Mouse (Mus musculus): ENCODE measurements at regions not wholly inside any gene's neighbourhood (a gene's known extent, or its start where the extent isn't known, plus 50 kb on each side); places are given as distances from the start of the nearest gene placed in this dataset.

DNA sequence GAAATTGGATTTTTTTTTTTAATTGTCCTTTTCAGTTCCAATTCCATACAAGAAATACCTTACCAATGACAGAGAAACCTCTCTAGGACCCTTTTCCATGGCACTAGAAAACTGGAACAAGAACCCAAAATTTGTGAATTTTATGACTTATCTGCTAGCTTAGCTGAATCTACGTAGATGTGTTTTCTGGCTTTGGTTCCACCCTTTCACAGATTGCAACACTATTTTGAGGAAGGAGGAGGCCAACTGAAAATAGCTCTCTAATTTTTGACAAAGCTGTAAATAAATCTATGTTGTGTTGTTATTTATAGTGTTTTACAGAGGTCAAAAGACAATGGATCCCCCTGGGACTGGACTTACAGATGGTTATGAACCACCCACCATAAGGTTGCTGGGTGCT lies 130.6 kb upstream of the Rapgef5 start:
- DNase-seq (ENCODE audit: low spot score) (no peak), ATAC-seq (replicated peaks; ENCODE audit: low FRiP score, low read depth) (no peak)
- TF ChIP-seq CTCF (IDR thresholded peaks at IDR 0.05; ENCODE audit: low read depth), result no peak
- WGBS, result 90% methylated on average over 1 of the region's 1 CpGs
- Histone ChIP-seq H3K9ac (ENCODE audit: low read depth, low read length) (no peak overlapping the region), H3K36me3 (ENCODE audit: insufficient read depth, low read length) (no peaks in the 10 kb centered on the region), H3K9me3 (replicated peaks; ENCODE audit: low read length) (no peaks in the 10 kb centered on the region), H3K4me1 (replicated peaks; ENCODE audit: insufficient read depth, low read length) (no peaks in the 10 kb centered on the region), H3K4me3 (replicated peaks; ENCODE audit: low read depth, low read length) (no peak overlapping the region), H3K27ac (no peak overlapping the region), H3K4me2 (ENCODE audit: low read length) (no peak overlapping the region), H3K27me3 (ENCODE audit: insufficient read depth, low read length) (no peaks in the 10 kb centered on the region)

DNA sequence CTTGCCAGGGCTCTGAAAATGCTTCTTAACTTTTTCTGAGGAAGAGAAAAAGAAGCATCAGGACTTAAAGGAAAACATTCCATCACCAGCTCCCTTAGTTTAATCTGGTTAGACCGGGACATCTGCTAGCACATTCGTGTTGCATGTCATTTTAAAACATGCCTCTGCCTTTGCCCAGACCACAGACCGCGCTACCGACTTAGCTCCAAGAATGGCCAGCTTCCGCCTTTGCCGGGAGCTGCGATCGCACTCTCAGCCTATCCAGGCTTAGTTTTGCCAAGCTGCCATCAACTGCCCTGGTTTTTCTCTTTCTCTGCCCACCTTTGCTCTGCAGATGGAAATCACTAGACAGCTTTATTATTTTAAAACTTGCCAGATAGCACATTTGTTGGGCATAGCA lies 129.3 kb upstream of the Rapgef5 start:
- no peak for ATAC-seq (replicated peaks; ENCODE audit: low FRiP score, low read depth)
- Histone ChIP-seq H3K4me3 (replicated peaks; ENCODE audit: low read depth, low read length) (no peak overlapping the region), H3K9me3 (replicated peaks; ENCODE audit: low read length) (no peaks in the 10 kb centered on the region), H3K36me3 (ENCODE audit: insufficient read depth, low read length) (no peaks in the 10 kb centered on the region), H3K27ac (no peak overlapping the region), H3K4me1 (replicated peaks; ENCODE audit: insufficient read depth, low read length) (no peaks in the 10 kb centered on the region), H3K27me3 (ENCODE audit: insufficient read depth, low read length) (no peaks in the 10 kb centered on the region), H3K9ac (ENCODE audit: low read depth, low read length) (no peak overlapping the region), H3K4me2 (ENCODE audit: low read length) (no peak overlapping the region)
- no peak for TF ChIP-seq CTCF (IDR thresholded peaks at IDR 0.05; ENCODE audit: low read depth)
- 83% methylated on average over 9 of the region's 9 CpGs for WGBS
- no peak for DNase-seq (ENCODE audit: low spot score)

DNA sequence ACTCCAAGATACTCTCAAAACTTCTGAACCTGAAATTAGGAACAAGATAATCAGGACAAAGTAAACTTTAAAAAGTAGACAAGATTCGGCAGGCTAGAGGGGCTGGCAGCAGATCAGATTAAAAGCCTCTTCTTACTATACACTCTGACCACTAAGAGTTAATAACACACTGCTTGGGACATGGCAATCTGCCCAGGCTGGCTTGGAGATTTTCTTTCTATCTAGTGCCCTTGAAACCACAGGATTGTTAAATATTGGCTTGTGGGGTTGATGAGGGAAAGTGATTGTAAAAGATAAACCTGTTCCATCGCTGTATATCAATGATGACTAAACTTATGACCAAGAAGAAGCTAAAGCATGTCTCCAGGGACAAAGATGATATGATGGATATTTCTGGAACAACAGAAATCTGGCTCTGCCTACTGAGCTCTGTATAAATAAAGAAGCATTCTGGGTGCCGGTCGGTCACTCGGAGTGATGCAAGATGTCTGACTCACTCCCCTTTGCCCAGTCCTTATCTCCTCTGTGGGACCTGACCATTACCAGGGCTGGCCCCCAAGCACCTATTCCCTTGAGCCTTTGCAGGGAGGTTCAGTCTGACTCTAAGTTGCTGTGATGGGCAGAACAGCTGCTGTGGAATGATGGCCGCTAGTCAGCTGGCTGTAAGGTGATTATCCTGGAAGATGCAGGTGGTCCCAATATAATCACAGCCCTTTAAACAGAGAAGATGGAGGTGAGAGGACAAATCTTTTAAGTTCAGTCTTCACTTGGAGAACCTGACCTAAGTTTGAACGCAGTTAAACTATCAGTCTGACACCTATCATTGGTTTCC lies 126.5 kb upstream of the Rapgef5 start:
- DNase-seq (ENCODE audit: low spot score) (no peak), ATAC-seq (replicated peaks; ENCODE audit: low FRiP score, low read depth) (no peak)
- WGBS, result 68% methylated on average over 7 of the region's 7 CpGs
- no peak overlapping the region for H3K9ac ChIP-seq (ENCODE audit: low read depth, low read length)
- H3K4me1 ChIP-seq (replicated peaks; ENCODE audit: insufficient read depth, low read length), result no peaks in the 10 kb centered on the region
- H3K4me2 ChIP-seq (ENCODE audit: low read length), result no peak overlapping the region
- no peak overlapping the region for H3K27ac ChIP-seq
- H3K27me3 ChIP-seq (ENCODE audit: insufficient read depth, low read length), result no peaks in the 10 kb centered on the region
- TF ChIP-seq CTCF (IDR thresholded peaks at IDR 0.05; ENCODE audit: low read depth), result no peak
- H3K9me3 ChIP-seq (replicated peaks; ENCODE audit: low read length), result no peaks in the 10 kb centered on the region
- no peak overlapping the region for H3K4me3 ChIP-seq (replicated peaks; ENCODE audit: low read depth, low read length)
- no peaks in the 10 kb centered on the region for H3K36me3 ChIP-seq (ENCODE audit: insufficient read depth, low read length)

DNA sequence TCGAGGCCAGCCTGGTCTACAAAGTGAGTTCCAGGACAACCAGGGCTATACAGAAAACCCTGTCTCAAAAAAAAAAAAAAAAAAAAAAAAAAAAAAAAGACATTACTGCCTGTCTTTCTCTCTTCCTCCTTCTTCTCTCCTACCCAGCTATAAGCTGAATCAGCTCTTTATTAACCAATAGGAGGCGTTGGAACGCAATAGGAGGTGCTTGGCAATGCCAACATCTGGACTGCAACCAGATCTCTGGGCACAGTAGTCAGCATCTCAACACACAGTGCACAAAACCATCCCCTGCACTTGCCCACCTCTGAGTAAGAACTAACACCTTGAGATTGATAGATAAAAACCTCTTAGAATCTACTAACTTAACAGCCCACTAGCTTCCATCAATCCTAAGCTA lies 118.8 kb upstream of the Rapgef5 start:
- Histone ChIP-seq H3K9me3 (replicated peaks; ENCODE audit: low read length) (no peaks in the 10 kb centered on the region), H3K4me1 (replicated peaks; ENCODE audit: insufficient read depth, low read length) (no peaks in the 10 kb centered on the region), H3K9ac (ENCODE audit: low read depth, low read length) (no peak overlapping the region), H3K36me3 (ENCODE audit: insufficient read depth, low read length) (no peaks in the 10 kb centered on the region), H3K4me3 (replicated peaks; ENCODE audit: low read depth, low read length) (no peak overlapping the region), H3K4me2 (ENCODE audit: low read length) (no peak overlapping the region), H3K27ac (no peak overlapping the region), H3K27me3 (ENCODE audit: insufficient read depth, low read length) (no peaks in the 10 kb centered on the region)
- DNase-seq (ENCODE audit: low spot score) (no peak), ATAC-seq (replicated peaks; ENCODE audit: low FRiP score, low read depth) (no peak)
- 84% methylated on average over 3 of the region's 3 CpGs for WGBS
- TF ChIP-seq CTCF (IDR thresholded peaks at IDR 0.05; ENCODE audit: low read depth), result no peak

DNA sequence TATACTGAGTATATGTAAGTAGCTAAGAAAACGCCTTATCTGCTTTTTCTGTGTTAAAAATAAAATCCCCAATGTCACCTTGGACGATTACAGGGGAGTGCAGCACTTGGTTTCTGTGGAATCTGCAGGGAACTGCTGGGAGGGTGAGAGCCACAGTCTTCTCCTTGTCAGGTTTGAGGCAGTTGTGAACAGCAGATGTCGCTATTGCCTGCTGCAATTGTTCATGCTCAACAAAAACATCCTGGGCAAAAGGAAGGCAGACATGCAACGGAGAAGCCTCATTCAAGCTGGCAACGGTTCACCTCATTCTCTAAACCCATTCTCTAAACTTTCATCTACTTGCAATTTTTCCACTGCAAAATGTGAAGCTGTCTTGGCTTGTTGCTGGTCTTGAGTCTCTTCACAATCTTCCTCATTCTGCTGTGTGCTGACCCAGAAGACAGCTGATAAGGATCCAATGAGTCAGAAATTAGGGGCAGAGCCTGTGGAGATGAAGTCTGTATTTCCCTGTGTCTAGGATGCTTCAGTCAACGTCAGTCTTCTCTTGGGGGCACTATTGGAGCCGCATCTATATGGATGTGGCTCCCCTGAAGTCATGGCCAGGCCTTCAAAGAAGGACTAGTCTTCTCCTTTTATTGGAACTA lies 112.6 kb upstream of the Rapgef5 start:
- 12% methylated on average over 7 of the region's 7 CpGs for WGBS
- no peaks in the 10 kb centered on the region for H3K27me3 ChIP-seq (ENCODE audit: insufficient read depth, low read length)
- no peak overlapping the region for H3K4me3 ChIP-seq (replicated peaks; ENCODE audit: low read depth, low read length)
- no peak overlapping the region for H3K9ac ChIP-seq (ENCODE audit: low read depth, low read length)
- no peaks in the 10 kb centered on the region for H3K9me3 ChIP-seq (replicated peaks; ENCODE audit: low read length)
- H3K4me2 ChIP-seq (ENCODE audit: low read length), result no peak overlapping the region
- ATAC-seq (replicated peaks; ENCODE audit: low FRiP score, low read depth), result no peak
- DNase-seq (ENCODE audit: low spot score), result peak; percentile 83
- peak; percentile 94 for TF ChIP-seq CTCF (IDR thresholded peaks at IDR 0.05; ENCODE audit: low read depth)
- H3K27ac ChIP-seq, result no peak overlapping the region
- no peaks in the 10 kb centered on the region for H3K36me3 ChIP-seq (ENCODE audit: insufficient read depth, low read length)
- no peaks in the 10 kb centered on the region for H3K4me1 ChIP-seq (replicated peaks; ENCODE audit: insufficient read depth, low read length)

DNA sequence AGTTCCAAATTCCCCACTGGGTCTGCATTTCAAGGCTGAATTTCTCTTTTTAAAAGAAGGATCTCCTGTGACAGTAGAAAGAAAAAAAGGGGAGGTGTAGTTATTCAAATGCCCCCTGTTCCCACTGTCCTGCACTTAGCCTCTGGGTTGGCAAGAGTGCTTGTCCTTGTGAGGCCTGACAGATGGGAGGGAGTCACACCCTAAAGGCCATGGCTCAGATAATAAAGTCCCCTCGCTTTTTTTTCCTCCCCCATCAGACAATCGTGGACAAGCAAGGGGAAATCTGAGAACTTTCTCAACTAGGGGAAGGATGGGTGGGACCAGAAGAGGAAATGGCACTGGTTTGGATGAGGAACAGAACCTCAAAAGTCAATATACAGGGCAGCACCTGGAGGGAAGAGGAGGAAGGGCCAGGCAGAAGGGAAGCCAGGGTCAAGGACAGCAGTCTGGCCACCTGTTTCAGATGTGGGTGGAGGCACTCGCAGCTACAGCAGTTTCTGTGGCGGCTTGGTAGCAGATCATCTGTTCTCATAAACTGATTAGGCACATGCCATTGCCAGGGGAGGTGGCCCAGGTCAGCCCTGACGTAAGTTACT lies 112.0 kb upstream of the Rapgef5 start:
- Histone ChIP-seq H3K27ac (no peak overlapping the region), H3K4me1 (replicated peaks; ENCODE audit: insufficient read depth, low read length) (no peaks in the 10 kb centered on the region), H3K9ac (ENCODE audit: low read depth, low read length) (no peak overlapping the region), H3K4me3 (replicated peaks; ENCODE audit: low read depth, low read length) (no peak overlapping the region), H3K4me2 (ENCODE audit: low read length) (no peak overlapping the region), H3K27me3 (ENCODE audit: insufficient read depth, low read length) (no peaks in the 10 kb centered on the region), H3K9me3 (replicated peaks; ENCODE audit: low read length) (no peaks in the 10 kb centered on the region), H3K36me3 (ENCODE audit: insufficient read depth, low read length) (no peaks in the 10 kb centered on the region)
- no peak for DNase-seq (ENCODE audit: low spot score)
- no peak for TF ChIP-seq CTCF (IDR thresholded peaks at IDR 0.05; ENCODE audit: low read depth)
- ATAC-seq (replicated peaks; ENCODE audit: low FRiP score, low read depth), result no peak
- WGBS, result 21% methylated on average over 5 of the region's 5 CpGs

Data from kidney, postnatal 0 days (tissue).